Mouse (Mus musculus): Measurements from ENCODE around the gene Gm9780. TPM values are rescaled to one million over a fixed set of nuclear protein-coding genes. Genes with fewer than 3 reads are reported as not detected.
"Not testable (repeated sequence)": the region's sequence is repeated elsewhere in the genome, so short reads cannot be mapped to it uniquely, and the experiment has no call there.

The Gm9780 gene
- polyA plus RNA-seq, 1 experiment from 2014 or later: not detected

GRCm38 (mm10) chr14:26048767-26049166 is 6.3 kb upstream of the Gm9780 start:
- H3K9ac ChIP-seq (ENCODE audit: low read length); DNase-seq (ENCODE audit: low spot score); H3K36me3 ChIP-seq (ENCODE audit: control insufficient read depth, insufficient read depth, low read length); H3K27ac ChIP-seq (replicated peaks; ENCODE audit: low read depth, low read length); H3K4me2 ChIP-seq (ENCODE audit: low read depth, severe bottlenecking); ATAC-seq (ENCODE audit: insufficient number of reproducible peaks, low FRiP score, low TSS enrichment, low read depth); H3K4me1 ChIP-seq (ENCODE audit: control insufficient read depth, insufficient read depth, low read length); H3K4me3 ChIP-seq (ENCODE audit: low read depth, low read length); H3K9me3 ChIP-seq (ENCODE audit: control insufficient read depth, low read length); H3K27me3 ChIP-seq (ENCODE audit: control insufficient read depth, insufficient read depth, low read length): not testable (repeated sequence)
- WGBS: no CpG with 5 or more reads among the region's 9 CpGs

DNA sequence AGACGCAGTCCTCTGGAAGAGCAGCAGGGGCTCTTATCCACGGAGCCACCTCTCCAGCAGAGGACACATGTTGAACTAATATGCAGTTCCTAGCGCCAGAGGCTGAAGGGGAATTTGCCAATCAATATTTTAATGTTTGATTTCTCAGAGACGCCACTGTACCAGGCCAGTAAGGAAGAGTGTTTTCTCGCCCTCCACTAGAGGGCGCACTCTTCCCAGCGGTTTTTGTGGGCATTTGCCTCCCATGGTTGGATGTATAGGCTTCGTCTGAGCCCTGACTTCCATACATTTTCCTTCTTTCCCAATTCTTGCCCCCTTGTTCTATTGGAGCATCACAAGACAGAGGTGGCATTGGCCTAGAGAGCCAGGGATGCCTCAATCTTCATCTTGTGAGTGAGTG is 4.5 kb upstream of the Gm9780 start:
- WGBS: no CpG with 5 or more reads among the region's 8 CpGs

DNA sequence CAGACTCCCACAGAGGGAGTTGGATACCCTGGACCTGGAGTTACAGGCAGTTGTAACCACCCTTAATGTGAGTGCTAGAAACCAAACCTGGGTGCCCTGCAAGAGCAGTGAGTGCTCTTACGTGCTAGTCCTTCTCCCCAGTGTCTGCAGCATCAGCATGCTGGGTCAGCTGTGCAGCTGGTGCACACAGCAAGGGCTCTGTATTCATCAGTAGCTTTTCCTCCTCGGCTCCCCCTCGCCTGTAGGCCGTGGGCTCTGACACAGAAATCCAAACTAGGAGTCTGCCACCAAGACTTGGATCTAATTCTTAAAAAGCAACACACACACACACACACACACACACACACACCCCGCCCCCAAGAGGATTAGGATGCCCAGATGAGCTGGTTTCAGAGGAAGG is 2.5 kb upstream of the Gm9780 start:
- not testable (repeated sequence) for H3K27ac ChIP-seq (replicated peaks; ENCODE audit: low read depth, low read length); H3K4me3 ChIP-seq (ENCODE audit: low read depth, low read length); H3K4me1 ChIP-seq (ENCODE audit: control insufficient read depth, insufficient read depth, low read length); ATAC-seq (ENCODE audit: insufficient number of reproducible peaks, low FRiP score, low TSS enrichment, low read depth); H3K4me2 ChIP-seq (ENCODE audit: low read depth, severe bottlenecking); H3K27me3 ChIP-seq (ENCODE audit: control insufficient read depth, insufficient read depth, low read length); DNase-seq (ENCODE audit: low spot score); H3K36me3 ChIP-seq (ENCODE audit: control insufficient read depth, insufficient read depth, low read length); H3K9ac ChIP-seq (ENCODE audit: low read length); H3K9me3 ChIP-seq (ENCODE audit: control insufficient read depth, low read length)
- no CpG with 5 or more reads among the region's 5 CpGs for WGBS

More for the DNA sequence above, 4.5 kb upstream of the Gm9780 start:
- not testable (repeated sequence) for H3K4me3 ChIP-seq (ENCODE audit: low read depth, low read length); H3K36me3 ChIP-seq (ENCODE audit: control insufficient read depth, insufficient read depth, low read length); H3K27me3 ChIP-seq (ENCODE audit: control insufficient read depth, insufficient read depth, low read length); H3K4me1 ChIP-seq (ENCODE audit: control insufficient read depth, insufficient read depth, low read length); ATAC-seq (ENCODE audit: insufficient number of reproducible peaks, low FRiP score, low TSS enrichment, low read depth); DNase-seq (ENCODE audit: low spot score); H3K9me3 ChIP-seq (ENCODE audit: control insufficient read depth, low read length); H3K9ac ChIP-seq (ENCODE audit: low read length); H3K27ac ChIP-seq (replicated peaks; ENCODE audit: low read depth, low read length); H3K4me2 ChIP-seq (ENCODE audit: low read depth, severe bottlenecking)

GRCm38 (mm10) chr14:26035439-26035838 is 7.1 kb downstream of the Gm9780 start:
- not testable (repeated sequence) for H3K4me3 ChIP-seq (ENCODE audit: low read depth, low read length)
- no CpG with 5 or more reads among the region's 6 CpGs for WGBS

GRCm38 (mm10) chr14:26034364-26034763 is 8.1 kb downstream of the Gm9780 start:
- H3K27ac ChIP-seq (replicated peaks; ENCODE audit: low read depth, low read length); H3K27me3 ChIP-seq (ENCODE audit: control insufficient read depth, insufficient read depth, low read length); ATAC-seq (ENCODE audit: insufficient number of reproducible peaks, low FRiP score, low TSS enrichment, low read depth); H3K4me2 ChIP-seq (ENCODE audit: low read depth, severe bottlenecking); H3K9ac ChIP-seq (ENCODE audit: low read length); H3K9me3 ChIP-seq (ENCODE audit: control insufficient read depth, low read length); DNase-seq (ENCODE audit: low spot score); H3K4me1 ChIP-seq (ENCODE audit: control insufficient read depth, insufficient read depth, low read length); H3K4me3 ChIP-seq (ENCODE audit: low read depth, low read length); H3K36me3 ChIP-seq (ENCODE audit: control insufficient read depth, insufficient read depth, low read length): not testable (repeated sequence)
- WGBS: no CpG with 5 or more reads among the region's 3 CpGs

More at GRCm38 (mm10) chr14:26035439-26035838, 7.1 kb downstream of the Gm9780 start:
- not testable (repeated sequence) for H3K36me3 ChIP-seq (ENCODE audit: control insufficient read depth, insufficient read depth, low read length); H3K9me3 ChIP-seq (ENCODE audit: control insufficient read depth, low read length); H3K4me1 ChIP-seq (ENCODE audit: control insufficient read depth, insufficient read depth, low read length); H3K4me2 ChIP-seq (ENCODE audit: low read depth, severe bottlenecking); H3K9ac ChIP-seq (ENCODE audit: low read length); ATAC-seq (ENCODE audit: insufficient number of reproducible peaks, low FRiP score, low TSS enrichment, low read depth); H3K27ac ChIP-seq (replicated peaks; ENCODE audit: low read depth, low read length); H3K27me3 ChIP-seq (ENCODE audit: control insufficient read depth, insufficient read depth, low read length); DNase-seq (ENCODE audit: low spot score)

DNA sequence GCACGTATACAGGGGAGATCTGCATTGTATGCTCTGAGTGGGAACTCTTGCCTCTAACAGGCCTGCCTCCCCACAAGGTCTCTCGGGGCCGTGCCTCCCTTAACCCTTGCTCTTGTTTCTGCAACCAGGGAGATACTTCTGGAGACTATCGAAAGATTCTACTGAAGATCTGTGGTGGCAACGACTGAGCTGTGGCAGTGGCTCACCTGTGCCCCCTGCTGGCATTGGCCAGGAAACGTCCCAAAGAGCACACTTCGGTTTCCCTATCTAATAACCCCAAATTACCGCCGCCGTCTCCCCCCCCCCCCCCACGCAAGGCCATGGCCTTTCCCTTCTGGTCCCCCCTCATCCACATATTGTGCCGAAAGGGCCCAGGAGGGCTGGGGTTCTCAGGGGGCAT is 16.9 kb downstream of the Gm9780 start:
- WGBS: no CpG with 5 or more reads among the region's 12 CpGs
- not testable (repeated sequence) for H3K9ac ChIP-seq (ENCODE audit: low read length); H3K9me3 ChIP-seq (ENCODE audit: control insufficient read depth, low read length); H3K36me3 ChIP-seq (ENCODE audit: control insufficient read depth, insufficient read depth, low read length); H3K27ac ChIP-seq (replicated peaks; ENCODE audit: low read depth, low read length); H3K27me3 ChIP-seq (ENCODE audit: control insufficient read depth, insufficient read depth, low read length); DNase-seq (ENCODE audit: low spot score); H3K4me1 ChIP-seq (ENCODE audit: control insufficient read depth, insufficient read depth, low read length); H3K4me3 ChIP-seq (ENCODE audit: low read depth, low read length); ATAC-seq (ENCODE audit: insufficient number of reproducible peaks, low FRiP score, low TSS enrichment, low read depth); H3K4me2 ChIP-seq (ENCODE audit: low read depth, severe bottlenecking)

DNA sequence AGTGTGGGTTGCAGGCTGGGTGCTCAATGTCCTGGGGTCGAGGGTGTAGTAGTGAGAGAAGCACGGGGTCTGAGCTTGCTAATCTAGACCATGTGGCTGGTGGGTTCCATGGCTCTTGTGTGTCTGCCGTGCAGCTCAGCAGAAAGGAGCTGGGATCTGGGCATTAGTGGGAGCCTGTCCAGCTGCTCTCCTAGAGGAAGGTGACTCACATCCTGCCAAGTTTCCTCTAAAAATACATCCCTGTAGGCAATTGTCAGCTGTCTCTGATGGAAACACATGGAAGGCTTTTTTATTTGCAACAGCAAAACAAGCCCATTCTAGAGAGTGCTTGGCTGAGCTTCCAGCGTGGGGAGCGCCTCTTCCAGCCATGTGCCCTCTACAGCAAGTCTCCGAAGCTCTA is 19.7 kb downstream of the Gm9780 start:
- ATAC-seq (ENCODE audit: insufficient number of reproducible peaks, low FRiP score, low TSS enrichment, low read depth); H3K4me3 ChIP-seq (ENCODE audit: low read depth, low read length); H3K36me3 ChIP-seq (ENCODE audit: control insufficient read depth, insufficient read depth, low read length); H3K27me3 ChIP-seq (ENCODE audit: control insufficient read depth, insufficient read depth, low read length); H3K4me1 ChIP-seq (ENCODE audit: control insufficient read depth, insufficient read depth, low read length); H3K9ac ChIP-seq (ENCODE audit: low read length); H3K4me2 ChIP-seq (ENCODE audit: low read depth, severe bottlenecking); DNase-seq (ENCODE audit: low spot score); H3K9me3 ChIP-seq (ENCODE audit: control insufficient read depth, low read length); H3K27ac ChIP-seq (replicated peaks; ENCODE audit: low read depth, low read length): not testable (repeated sequence)
- no CpG with 5 or more reads among the region's 6 CpGs for WGBS

- not testable (repeated sequence) for H3K9ac ChIP-seq (ENCODE audit: low read length); H3K27ac ChIP-seq (replicated peaks; ENCODE audit: low read depth, low read length); H3K9me3 ChIP-seq (ENCODE audit: control insufficient read depth, low read length); H3K4me3 ChIP-seq (ENCODE audit: low read depth, low read length); H3K4me1 ChIP-seq (ENCODE audit: control insufficient read depth, insufficient read depth, low read length); ATAC-seq (ENCODE audit: insufficient number of reproducible peaks, low FRiP score, low TSS enrichment, low read depth); H3K36me3 ChIP-seq (ENCODE audit: control insufficient read depth, insufficient read depth, low read length); H3K4me2 ChIP-seq (ENCODE audit: low read depth, severe bottlenecking); DNase-seq (ENCODE audit: low spot score); H3K27me3 ChIP-seq (ENCODE audit: control insufficient read depth, insufficient read depth, low read length)
- WGBS: no CpG with 5 or more reads among the region's 9 CpGs
Measured at GRCm38 (mm10) chr14:26021555-26021954, 21.0 kb downstream of the Gm9780 start.

GRCm38 (mm10) chr14:26016414-26016813 is 26.1 kb downstream of the Gm9780 start:
- not testable (repeated sequence) for H3K27ac ChIP-seq (replicated peaks; ENCODE audit: low read depth, low read length); H3K4me2 ChIP-seq (ENCODE audit: low read depth, severe bottlenecking); H3K9me3 ChIP-seq (ENCODE audit: control insufficient read depth, low read length); H3K4me3 ChIP-seq (ENCODE audit: low read depth, low read length); DNase-seq (ENCODE audit: low spot score); H3K9ac ChIP-seq (ENCODE audit: low read length); H3K4me1 ChIP-seq (ENCODE audit: control insufficient read depth, insufficient read depth, low read length); H3K36me3 ChIP-seq (ENCODE audit: control insufficient read depth, insufficient read depth, low read length); ATAC-seq (ENCODE audit: insufficient number of reproducible peaks, low FRiP score, low TSS enrichment, low read depth); H3K27me3 ChIP-seq (ENCODE audit: control insufficient read depth, insufficient read depth, low read length)
- WGBS: no CpG with 5 or more reads among the region's 7 CpGs
